ENCODE assay signal across 8 mouse cellular contexts in the genomic region with DNA sequence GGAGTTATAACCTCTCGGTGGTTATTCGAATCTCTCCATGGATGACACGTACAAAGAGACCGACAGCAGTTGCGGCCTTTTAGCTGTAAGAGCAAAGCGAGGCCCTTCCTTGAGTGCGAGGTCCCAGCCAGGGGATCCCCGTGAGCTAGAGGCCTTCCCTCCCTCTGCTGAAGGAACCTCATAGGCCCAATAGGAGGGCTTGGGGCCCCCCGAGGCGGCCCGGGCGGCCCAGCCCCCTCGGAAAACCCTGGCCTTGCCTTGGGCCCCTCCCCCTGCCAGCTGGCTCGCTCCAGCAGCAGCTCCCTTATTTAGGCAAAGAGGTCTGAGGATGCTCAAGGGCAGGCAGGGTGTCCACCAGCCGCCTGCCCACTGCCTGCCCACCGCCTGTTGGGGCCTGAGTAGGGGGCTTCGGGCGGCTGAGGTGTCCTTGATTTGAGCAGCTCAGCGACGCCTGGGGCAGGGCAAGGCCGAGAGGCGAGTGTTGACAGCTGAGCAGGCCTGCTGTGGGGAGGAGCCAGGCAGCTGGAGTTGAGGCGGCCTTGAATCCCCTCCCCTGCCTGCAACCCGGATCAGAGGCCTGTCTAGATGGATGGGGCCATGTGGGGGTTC. TPM values are rescaled to one million over a fixed set of nuclear protein-coding genes. Genes with fewer than 3 reads are reported as not detected.
DNase-seq lines count a peak whose midpoint lies in the region; ATAC-seq lines count a peak whose summit lies in the region.

No protein-coding gene starts in this region.

- no peaks in the 10 kb centered on the region for H3K36me3 ChIP-seq in lung, embryonic 15.5 days
- H3K36me3 ChIP-seq in heart, embryonic 12.5 days, result peaks cover 3% of the 10 kb centered on the region; the same call in 1 of the 2 replicates
- no peaks in the 10 kb centered on the region for H3K36me3 ChIP-seq in limb, embryonic 15.5 days

- peaks cover 56% of the 10 kb centered on the region for H3K4me1 ChIP-seq in lung, embryonic 15.5 days
- H3K4me1 ChIP-seq in heart, embryonic 12.5 days (replicated peaks), result peaks cover 65% of the 10 kb centered on the region
- H3K4me1 ChIP-seq in limb, embryonic 15.5 days, result peaks cover 44% of the 10 kb centered on the region

- peak; percentile 85 for ATAC-seq in lung, embryonic 15.5 days (ENCODE audit: borderline replicate concordance, extremely low read depth, low FRiP score, low TSS enrichment)
- peak; percentile 78 for ATAC-seq in heart, embryonic 12.5 days (ENCODE audit: insufficient number of reproducible peaks, low FRiP score)
- peak; percentile 66 for ATAC-seq in limb, embryonic 15.5 days (ENCODE audit: insufficient number of reproducible peaks, low FRiP score, low TSS enrichment, low read depth)

- peak overlapping the region; percentile 66 for H3K4me3 ChIP-seq in lung, embryonic 15.5 days
- H3K4me3 ChIP-seq in heart, embryonic 12.5 days, result peak overlapping the region; percentile 82
- H3K4me3 ChIP-seq in limb, embryonic 15.5 days, result peak overlapping the region; percentile 62

- peak overlapping the region; percentile 92 for H3K27ac ChIP-seq in lung, embryonic 15.5 days
- H3K27ac ChIP-seq in heart, embryonic 12.5 days (ENCODE audit: poor library complexity, severe bottlenecking), result peak overlapping the region; percentile 99
- H3K27ac ChIP-seq in limb, embryonic 15.5 days, result peak overlapping the region; percentile 74

- H3K9me3 ChIP-seq in lung, embryonic 15.5 days, result no peaks in the 10 kb centered on the region
- no peaks in the 10 kb centered on the region for H3K9me3 ChIP-seq in heart, embryonic 12.5 days (replicated peaks)
- no peaks in the 10 kb centered on the region for H3K9me3 ChIP-seq in limb, embryonic 15.5 days

- peaks cover 55% of the 10 kb centered on the region for H3K27me3 ChIP-seq in lung, embryonic 15.5 days
- no peaks in the 10 kb centered on the region for H3K27me3 ChIP-seq in heart, embryonic 12.5 days (replicated peaks)
- H3K27me3 ChIP-seq in limb, embryonic 15.5 days, result peaks cover 72% of the 10 kb centered on the region

- H3K4me2 ChIP-seq in lung, embryonic 15.5 days, result peak overlapping the region; percentile 98
- peak overlapping the region; percentile 91 for H3K4me2 ChIP-seq in heart, embryonic 12.5 days
- H3K4me2 ChIP-seq in limb, embryonic 15.5 days, result peak overlapping the region; percentile 99

- 1% methylated on average over 24 of the region's 24 CpGs for WGBS in lung, embryonic 15.5 days
- under 1% methylated on average over 24 of the region's 24 CpGs for WGBS in heart, embryonic 12.5 days
- 1% methylated on average over 24 of the region's 24 CpGs for WGBS in limb, embryonic 15.5 days

- H3K9ac ChIP-seq in lung, embryonic 15.5 days, result no peak overlapping the region
- H3K9ac ChIP-seq in heart, embryonic 12.5 days, result peak overlapping the region; percentile 97
- 0 out of 2 replicates have a peak overlapping the region, but pooled peaks have one; percentile 17 for H3K9ac ChIP-seq in limb, embryonic 15.5 days

- no peak for DNase-seq in lung, postnatal 25 days (ENCODE audit: low spot score)
- DNase-seq in cerebellum, postnatal 36 days, result peak; percentile 15 to 26
- DNase-seq in ovary, postnatal 10 days (ENCODE audit: low spot score), result peak; percentile 41
- no peak for DNase-seq in right cerebral cortex, postnatal 25 days
- no peak for DNase-seq in urinary bladder, adult 2 months (ENCODE audit: low spot score)

RNA-seq across cellular contexts. Expression of a gene that starts 1.0 kb away (rescaled TPM):
- 6.0 and 7.0 TPM in 2 replicates for polyA plus RNA-seq in lung, embryonic 15.5 days (2015; fragmentation: Nextera tagmentation; extraction: Ambion mirVana)
- polyA plus RNA-seq in heart, embryonic 12.5 days (2016; fragmentation: Nextera tagmentation; extraction: Ambion mirVana), result 38.2 and 40.5 TPM in 2 replicates
- 3.5 and 4.9 TPM in 2 replicates for polyA plus RNA-seq in limb, embryonic 15.5 days (2015; fragmentation: Nextera tagmentation; extraction: Ambion mirVana)
- polyA plus RNA-seq in urinary bladder, adult 2 months (2012; rRNA removed), result 56.0 and 70.5 TPM in 2 replicates

RNA-seq across cellular contexts. Expression of a gene that starts 12.3 kb away (rescaled TPM):
- polyA plus RNA-seq in lung, embryonic 15.5 days (2015; fragmentation: Nextera tagmentation; extraction: Ambion mirVana), result 17.1 and 18.8 TPM in 2 replicates
- 45.9 and 46.9 TPM in 2 replicates for polyA plus RNA-seq in heart, embryonic 12.5 days (2016; fragmentation: Nextera tagmentation; extraction: Ambion mirVana)
- polyA plus RNA-seq in limb, embryonic 15.5 days (2015; fragmentation: Nextera tagmentation; extraction: Ambion mirVana), result 7.5 and 8.0 TPM in 2 replicates
- 7.3 and 8.3 TPM in 2 replicates for polyA plus RNA-seq in urinary bladder, adult 2 months (2012; rRNA removed)

RNA-seq across cellular contexts. Expression of a gene that starts 39.6 kb away (rescaled TPM):
- polyA plus RNA-seq in lung, embryonic 15.5 days (2015; fragmentation: Nextera tagmentation; extraction: Ambion mirVana), result 0.64 and 0.77 TPM in 2 replicates
- polyA plus RNA-seq in heart, embryonic 12.5 days (2016; fragmentation: Nextera tagmentation; extraction: Ambion mirVana), result 1.4 and 2.6 TPM in 2 replicates
- polyA plus RNA-seq in limb, embryonic 15.5 days (2015; fragmentation: Nextera tagmentation; extraction: Ambion mirVana), result 2.0 and 2.8 TPM in 2 replicates
- polyA plus RNA-seq in urinary bladder, adult 2 months (2012; rRNA removed), result 3.1 and 5.1 TPM in 2 replicates

RNA-seq across cellular contexts. Expression of a gene that starts 41.1 kb away (rescaled TPM):
- 44.7 and 49.6 TPM in 2 replicates for polyA plus RNA-seq in lung, embryonic 15.5 days (2015; fragmentation: Nextera tagmentation; extraction: Ambion mirVana)
- 52.7 and 57.4 TPM in 2 replicates for polyA plus RNA-seq in heart, embryonic 12.5 days (2016; fragmentation: Nextera tagmentation; extraction: Ambion mirVana)
- polyA plus RNA-seq in limb, embryonic 15.5 days (2015; fragmentation: Nextera tagmentation; extraction: Ambion mirVana), result 38.9 and 46.5 TPM in 2 replicates
- 24.8 and 28.8 TPM in 2 replicates for polyA plus RNA-seq in urinary bladder, adult 2 months (2012; rRNA removed)

Comparison
In these comparisons a context has a peak if more than half of its experiments do, and no peak if none do; other contexts are left out.
1. DNase-seq: peak in cerebellum, postnatal 36 days (2 of 2) and ovary, postnatal 10 days (single experiment); none in lung, postnatal 25 days (single experiment), right cerebral cortex, postnatal 25 days (single experiment) and urinary bladder, adult 2 months (single experiment).
2. Peak in every context shown above with its lines, with median percentiles within 50 percentile points of each other: ATAC-seq, H3K27ac ChIP-seq, H3K4me2 ChIP-seq and H3K4me3 ChIP-seq.